Mouse (Mus musculus) frontal cortex, adult 2 months (tissue): Measurements from ENCODE around the gene Mttp. TPM values are rescaled to one million over a fixed set of nuclear protein-coding genes. Genes with fewer than 3 reads are reported as not detected.
"Not testable (repeated sequence)": the region's sequence is repeated elsewhere in the genome, so short reads cannot be mapped to it uniquely, and the experiment has no call there.

Experiments
- DNase-seq, 2 experiments: peaks; one replicate each; pipeline ENCODE4 v3.0.0; 2022; ENCODE audit warnings: low spot score in 1 of 2; ENCODE audit errors: extremely low spot score in 1 of 2
- polyA plus RNA-seq: library from polyadenylated mRNA; depleted of rRNA; stranded (reverse); fragments of >200 nt; gene quantifications from 2 replicates; pipeline ENCODE4 v1.2.3, GENCODE M21; 2012

Mttp gene
- polyA plus RNA-seq, 1 experiment, result 9.1 TPM

- not testable (repeated sequence) for DNase-seq
Observed at GRCm38 (mm10) chr3:138138146-138138545, 6.6 kb downstream of the Mttp start.

GRCm38 (mm10) chr3:138134528-138134927 is 10.2 kb downstream of the Mttp start:
- DNase-seq, result no peak

GRCm38 (mm10) chr3:138133916-138134315 is 10.9 kb downstream of the Mttp start:
- DNase-seq, result no peak

- no peak for DNase-seq
Observed at GRCm38 (mm10) chr3:138133463-138133862, 11.3 kb downstream of the Mttp start.

GRCm38 (mm10) chr3:138131168-138131567 is 13.6 kb downstream of the Mttp start:
- DNase-seq, result no peak

- DNase-seq, result no peak
Observed at GRCm38 (mm10) chr3:138130692-138131091, 14.1 kb downstream of the Mttp start.

GRCm38 (mm10) chr3:138129110-138129509 is 15.7 kb downstream of the Mttp start:
- no peak for DNase-seq

GRCm38 (mm10) chr3:138123842-138124241 is 20.9 kb downstream of the Mttp start:
- DNase-seq, result no peak

- no peak for DNase-seq
Observed at GRCm38 (mm10) chr3:138121461-138121860, 23.3 kb downstream of the Mttp start.

GRCm38 (mm10) chr3:138119444-138120105 is 25.2 kb downstream of the Mttp start:
- no peak for DNase-seq

- no peak for DNase-seq
Observed at GRCm38 (mm10) chr3:138118831-138119230, 25.9 kb downstream of the Mttp start.

- DNase-seq, result no peak
Observed at GRCm38 (mm10) chr3:138118392-138118791, 26.4 kb downstream of the Mttp start.

GRCm38 (mm10) chr3:138116871-138117270 is 27.9 kb downstream of the Mttp start:
- no peak for DNase-seq

- no peak for DNase-seq
Observed at GRCm38 (mm10) chr3:138114106-138114505, 30.7 kb downstream of the Mttp start.

GRCm38 (mm10) chr3:138110910-138111782 is 33.6 kb downstream of the Mttp start:
- DNase-seq, result no peak

- DNase-seq, result no peak
Observed at GRCm38 (mm10) chr3:138106887-138107286, 37.9 kb downstream of the Mttp start.

GRCm38 (mm10) chr3:138105056-138105455 is 39.7 kb downstream of the Mttp start:
- no peak for DNase-seq

- DNase-seq, result no peak
Observed at GRCm38 (mm10) chr3:138103690-138104089, 41.1 kb downstream of the Mttp start.

- no peak for DNase-seq
Observed at GRCm38 (mm10) chr3:138101936-138102335, 42.8 kb downstream of the Mttp start.

GRCm38 (mm10) chr3:138097718-138098117 is 47.0 kb downstream of the Mttp start:
- DNase-seq, result no peak

GRCm38 (mm10) chr3:138096263-138097028 is 48.3 kb downstream of the Mttp start:
- no peak for DNase-seq
